ENCODE assay signal across 20 mouse cellular contexts in genomic region chr4:103714991-103715390, GRCm38 (mm10).
DNase-seq lines count a peak whose midpoint lies in the region; ATAC-seq lines count a peak whose summit lies in the region.
"Had no signal": no experiment of that assay in that cellular context is flagged by ENCODE, and none has a peak within 500 bp of the region (broad histone marks: within the 10 kb centered on the region; RNA-seq: fewer than 3 reads in every experiment).

No protein-coding gene starts in this region.

- no peak for DNase-seq in left cerebral cortex, postnatal 14 days (ENCODE audit: low spot score in 2 of 2)
- no peak for DNase-seq in frontal cortex, postnatal 36 days (ENCODE audit: low spot score in 2 of 2)
- no peak for DNase-seq in heart, postnatal 4 days
- no peak for DNase-seq in cerebellum, postnatal 4 days (ENCODE audit: low spot score in 2 of 2)
- DNase-seq: adrenal gland, adult 2 months; adrenal gland, adult 8-10 months; adrenal gland, postnatal 10 days; adrenal gland, postnatal 14 days; adrenal gland, postnatal 25 days; adrenal gland, postnatal 36 days; B cell, adult 2 months; cerebellum, adult 11 months; cerebellum, adult 11-12 months had no signal

- intact Hi-C loops in left cerebral cortex, postnatal 14 days (cut with DNase I), result no loop called here

- peak; percentile 26; the same call in 1 of the 2 replicates for ATAC-seq in common myeloid progenitor, adult 5-6 weeks (replicated peaks; ENCODE audit: low read depth, poor library complexity, severe bottlenecking)
- peak; percentile 77 for ATAC-seq in granulocyte monocyte progenitor cell, adult 5-6 weeks (replicated peaks; ENCODE audit: poor library complexity, severe bottlenecking)
- peak; percentile 65 for ATAC-seq in megakaryocyte, adult 5-6 weeks (ENCODE audit: poor library complexity, severe bottlenecking)
- peak; percentile 62 for ATAC-seq in megakaryocyte progenitor cell, adult 5-6 weeks (replicated peaks; ENCODE audit: poor library complexity)
- ATAC-seq: activated CD4-positive, CD25-positive, alpha-beta regulatory T cell, adult 4 months; CD4-positive, CD25-positive, alpha-beta regulatory T cell, adult 4 months; Patski had no signal

Comparison
In these comparisons a context has a peak if more than half of its experiments do, and no peak if none do; other contexts are left out.
1. ATAC-seq: peak in every context shown above with its lines; median percentile 77 in granulocyte monocyte progenitor cell, adult 5-6 weeks; 65 in megakaryocyte, adult 5-6 weeks; 62 in megakaryocyte progenitor cell, adult 5-6 weeks; 26 in common myeloid progenitor, adult 5-6 weeks.